Mouse (Mus musculus): Measurements from ENCODE around the gene Fbll1. TPM values are rescaled to one million over a fixed set of nuclear protein-coding genes. Genes with fewer than 3 reads are reported as not detected.

Fbll1 gene
- not detected for polyA plus RNA-seq (2017; shearing (Covaris generic))

DNA sequence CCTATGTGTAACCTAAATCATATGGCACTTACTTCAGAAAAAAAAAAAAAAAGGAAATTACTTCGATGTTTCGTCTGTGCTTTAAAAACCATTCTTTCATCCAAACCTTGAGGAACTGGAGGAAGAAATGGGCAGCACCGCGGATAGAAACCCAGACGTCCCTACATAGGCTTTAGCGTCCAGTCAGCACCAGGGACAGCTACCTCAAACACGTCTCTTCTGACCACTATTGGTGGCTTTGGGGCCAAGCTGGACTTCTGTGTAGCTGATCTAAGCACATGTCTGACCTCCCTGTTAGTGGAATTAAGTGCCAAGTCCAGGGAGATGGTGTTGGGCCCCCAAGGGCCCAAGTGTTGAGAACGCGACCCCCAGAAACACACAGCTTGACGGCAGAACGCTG is at the start of gene Fbll1:
Gene Fbll1 (minus strand): TSS at position 11 of the 400 bp plus-strand sequence.

DNA sequence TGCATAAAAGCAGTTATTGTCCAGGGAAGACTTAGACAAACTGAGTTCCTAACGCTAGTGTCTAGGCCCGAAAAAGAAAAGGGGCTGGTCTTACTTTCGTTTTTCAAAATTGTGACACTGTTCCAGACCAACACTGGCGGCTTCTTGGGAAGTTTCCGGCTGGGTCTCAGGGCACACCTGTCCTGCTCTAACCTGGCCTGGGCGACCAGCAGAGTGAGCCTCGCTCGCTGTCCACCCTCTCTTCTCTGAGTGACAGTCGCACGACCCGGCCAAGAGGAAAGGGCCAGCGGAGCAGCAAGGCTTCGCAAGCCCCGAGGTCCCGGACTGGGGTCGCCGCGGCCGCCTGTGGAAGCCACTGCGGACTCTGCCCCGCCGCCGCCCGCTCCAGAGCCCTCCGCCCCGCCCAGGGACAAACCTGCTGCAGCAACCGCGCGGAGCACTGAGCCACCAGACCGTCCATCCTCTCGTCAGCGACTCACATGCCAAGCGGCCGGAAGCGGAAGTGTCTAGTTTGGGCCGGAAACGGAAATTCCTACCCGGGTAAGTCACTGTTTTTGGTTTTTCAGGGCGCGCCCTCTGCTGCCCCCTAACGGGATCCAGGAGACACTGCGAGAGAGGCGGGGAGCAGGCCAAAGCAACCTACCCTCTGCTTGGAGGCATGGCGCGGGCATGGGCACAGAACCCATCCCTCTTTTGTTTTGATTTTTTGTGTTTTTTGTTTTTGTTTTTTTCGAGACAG is 35.5 kb upstream of the Fbll1 start, which contains the start of gene Rars:
Gene Rars (minus strand): TSS at position 485 of the 739 bp plus-strand sequence.

DNA sequence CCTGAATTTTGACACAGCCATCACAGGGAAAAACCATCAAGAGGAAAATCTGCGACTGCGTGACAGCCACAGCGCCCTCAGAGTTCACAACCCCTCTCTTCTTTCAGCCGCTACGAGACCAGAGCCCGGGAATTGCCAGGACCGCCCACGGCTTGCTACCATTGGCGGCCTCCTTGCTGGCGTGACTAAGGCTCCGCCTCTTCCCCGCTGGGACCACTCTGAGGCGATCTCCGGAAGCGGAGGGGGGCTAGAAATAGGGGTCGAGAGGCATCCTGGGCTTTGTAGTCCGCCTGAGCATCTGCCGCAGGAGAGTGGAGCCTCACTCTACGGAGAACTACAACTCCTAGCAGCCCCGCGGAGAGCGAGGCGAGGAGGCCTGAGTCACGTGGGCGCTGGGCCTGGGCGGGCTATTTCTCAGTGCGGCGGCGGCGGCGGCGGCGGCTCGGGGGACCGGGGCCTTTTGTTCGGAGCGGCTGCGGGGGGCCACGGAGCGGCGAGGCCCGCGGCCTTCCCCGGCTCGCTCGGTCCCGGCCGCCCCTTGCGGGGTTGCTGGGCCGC is 29.4 kb downstream of the Fbll1 start, which contains the start of gene Pank3:
Gene Pank3 (plus strand): TSS at position 297 of the 558 bp plus-strand sequence.

Other genes starting within 250 kb of the Fbll1 start
- gene Pank3, start 29.4 kb downstream of the Fbll1 start, polyA plus RNA-seq (2017; shearing (Covaris generic)): 15.2 TPM
- 51.7 TPM for gene Rars, start 35.6 kb upstream of the Fbll1 start, polyA plus RNA-seq (2017; shearing (Covaris generic))
- gene Wwc1, start 181.6 kb upstream of the Fbll1 start, polyA plus RNA-seq (2017; shearing (Covaris generic)): not detected